Mouse (Mus musculus) c-Kit-positive CD71-negative TER-119-negative erythroid progenitor cells, embryonic 14.5 days (primary cell): ENCODE results near the gene Hnrnpu.

Source experiments
- DNase-seq: peaks from one replicate; pipeline ENCODE4 v3.0.0-alpha.2; 2013; ENCODE audit warnings: low read depth

Hnrnpu gene

GRCm38 (mm10) chr1:178340213-178340612 is 2.6 kb upstream of the Hnrnpu start:
- no peak for DNase-seq

- DNase-seq, result no peak
Observed at GRCm38 (mm10) chr1:178338318-178338641, 683 bp upstream of the Hnrnpu start.

- no peak for DNase-seq
Observed at GRCm38 (mm10) chr1:178336777-178337481, 668 bp downstream of the Hnrnpu start.

GRCm38 (mm10) chr1:178336289-178336775 is 1.3 kb downstream of the Hnrnpu start:
- peak; percentile 85 for DNase-seq

GRCm38 (mm10) chr1:178335860-178336261 is 1.7 kb downstream of the Hnrnpu start:
- no peak for DNase-seq

- no peak for DNase-seq
Observed at GRCm38 (mm10) chr1:178329946-178330345, 7.7 kb downstream of the Hnrnpu start.

- DNase-seq, result no peak
Observed at GRCm38 (mm10) chr1:178329017-178329416, 8.6 kb downstream of the Hnrnpu start.

GRCm38 (mm10) chr1:178326950-178327349 is 10.6 kb downstream of the Hnrnpu start:
- no peak for DNase-seq

- no peak for DNase-seq
Observed at GRCm38 (mm10) chr1:178326357-178326756, 11.2 kb downstream of the Hnrnpu start.

GRCm38 (mm10) chr1:178324568-178324967 is 13.0 kb downstream of the Hnrnpu start:
- DNase-seq, result no peak

- DNase-seq, result no peak
Observed at GRCm38 (mm10) chr1:178323235-178323634, 14.4 kb downstream of the Hnrnpu start.

- no peak for DNase-seq
Observed at GRCm38 (mm10) chr1:178321730-178322357, 15.8 kb downstream of the Hnrnpu start.

- no peak for DNase-seq
Observed at GRCm38 (mm10) chr1:178320723-178321590, 16.6 kb downstream of the Hnrnpu start.

GRCm38 (mm10) chr1:178320038-178320722 is 17.4 kb downstream of the Hnrnpu start:
- DNase-seq, result no peak

GRCm38 (mm10) chr1:178319295-178320037 is 18.1 kb downstream of the Hnrnpu start:
- no peak for DNase-seq

- DNase-seq, result peak; percentile 89
Observed at GRCm38 (mm10) chr1:178318389-178319184, 19.0 kb downstream of the Hnrnpu start, which contains the start of gene Cox20. Cox20 (plus strand) TSS chr1:178319130.

GRCm38 (mm10) chr1:178318002-178318388 is 19.6 kb downstream of the Hnrnpu start:
- peak; percentile 67 for DNase-seq

- DNase-seq, result no peak
Observed at GRCm38 (mm10) chr1:178317275-178318001, 20.2 kb downstream of the Hnrnpu start.

GRCm38 (mm10) chr1:178314236-178314635 is 23.4 kb downstream of the Hnrnpu start:
- DNase-seq, result no peak
